In genomic region chr11:17951336-17951735, GRCm38 (mm10) we compare ENCODE assay signal across 11 mouse cellular contexts. TPM values are rescaled to one million over a fixed set of nuclear protein-coding genes. Genes with fewer than 3 reads are reported as not detected.
A peak's percentile ranks its signal among the peaks of the same experiment; 100 is the strongest.
DNase-seq lines count a peak whose midpoint lies in the region; ATAC-seq and TF ChIP-seq lines count a peak whose summit lies in the region.
"Had no signal": no experiment of that assay in that cellular context is flagged by ENCODE, and none has a peak within 500 bp of the region (broad histone marks: within the 10 kb centered on the region; RNA-seq: fewer than 3 reads in every experiment).

No protein-coding gene starts in this region.

- H3K4me1 ChIP-seq in hindbrain, postnatal 0 days (ENCODE audit: insufficient read depth, low read length): no peaks in the 10 kb centered on the region
- peaks cover 10% of the 10 kb centered on the region for H3K4me1 ChIP-seq in hindbrain, embryonic 16.5 days (ENCODE audit: control insufficient read depth, insufficient read depth, low read depth, low read length)
- peaks cover 2% of the 10 kb centered on the region for H3K4me1 ChIP-seq in heart, adult 2 months (ENCODE audit: control insufficient read depth, insufficient read depth, low read length)

- H3K79me2 ChIP-seq in heart, adult 2 months (replicated peaks; ENCODE audit: control insufficient read depth, insufficient read depth, low read length): no peaks in the 10 kb centered on the region

- no peaks in the 10 kb centered on the region for H3K27me3 ChIP-seq in hindbrain, postnatal 0 days (ENCODE audit: insufficient read depth, low read length)
- H3K27me3 ChIP-seq in hindbrain, embryonic 16.5 days (replicated peaks; ENCODE audit: control insufficient read depth, insufficient read depth, low read length): no peaks in the 10 kb centered on the region
- no peaks in the 10 kb centered on the region for H3K27me3 ChIP-seq in heart, adult 2 months (ENCODE audit: control insufficient read depth, insufficient read depth, low read length)

- peak; percentile 72 for DNase-seq in hindbrain, postnatal 0 days (ENCODE audit: low spot score)
- peak; percentile 24 for DNase-seq in cerebellum, adult 8-10 months
- peak; percentile 54 to 62 for DNase-seq in layer of hippocampus, adult 2 months (ENCODE audit: low spot score in 2 of 2)
- DNase-seq in right cerebral cortex, adult 2 months (ENCODE audit: low spot score in 2 of 2): peak; percentile 10 to 55
- DNase-seq in heart, adult 2 months: no peak
- DNase-seq in heart, adult 11 months: no peak
- DNase-seq in thymus, postnatal 36 days: no peak
- DNase-seq: kidney, adult 11 months; thymus, postnatal 25 days had no signal

- H3K27ac ChIP-seq in hindbrain, postnatal 0 days: no peak overlapping the region
- H3K27ac ChIP-seq in hindbrain, embryonic 16.5 days (ENCODE audit: low read depth, low read length): no peak overlapping the region
- H3K27ac ChIP-seq in layer of hippocampus, adult 2 months: peak overlapping the region; percentile 54
- H3K27ac ChIP-seq in heart, adult 2 months: no peak overlapping the region
- H3K27ac ChIP-seq: liver, embryonic 14.5 days had no signal

- H3K4me2 ChIP-seq in hindbrain, postnatal 0 days (ENCODE audit: low read depth, low read length): peak overlapping the region; percentile 77
- no peak overlapping the region for H3K4me2 ChIP-seq in hindbrain, embryonic 16.5 days (ENCODE audit: low read length)

- H3K9ac ChIP-seq in hindbrain, postnatal 0 days (replicated peaks; ENCODE audit: low read length): no peak overlapping the region
- H3K9ac ChIP-seq in hindbrain, embryonic 16.5 days (ENCODE audit: low read depth, low read length): no peak overlapping the region
- H3K9ac ChIP-seq in heart, adult 2 months (ENCODE audit: low read depth, low read length): no peak overlapping the region
- H3K9ac ChIP-seq: liver, embryonic 14.5 days had no signal

- intact Hi-C loops in heart, adult 2 months (cut with DNase I): loop anchor here (10.0 kb wide), 1 partner anchor 923 kb away; no protein-coding TSS in a partner anchor

- no peak for TF ChIP-seq CTCF in hindbrain, postnatal 0 days (IDR thresholded peaks at IDR 0.05; ENCODE audit: low read depth)
- TF ChIP-seq CTCF in layer of hippocampus, adult 2 months (conservative IDR thresholded peaks at IDR 0.05): no peak
- TF ChIP-seq CTCF in heart, adult 2 months (IDR thresholded peaks at IDR 0.05): no peak

- ATAC-seq in hindbrain, postnatal 0 days: no peak
- no peak for ATAC-seq in hindbrain, embryonic 16.5 days

- no peak for TF ChIP-seq EP300 in heart, adult 2 months (IDR thresholded peaks at IDR 0.05; ENCODE audit: insufficient read depth, low read depth, low read length)

- no peaks in the 10 kb centered on the region for H3K9me3 ChIP-seq in hindbrain, postnatal 0 days (ENCODE audit: low read length)
- H3K9me3 ChIP-seq in hindbrain, embryonic 16.5 days (ENCODE audit: control insufficient read depth, low read length): no peaks in the 10 kb centered on the region

- H3K36me3 ChIP-seq in hindbrain, postnatal 0 days (ENCODE audit: insufficient read depth, low read length): 0 out of 2 replicates have a peak, but pooled peaks cover 8% of the 10 kb centered on the region
- H3K36me3 ChIP-seq in hindbrain, embryonic 16.5 days (ENCODE audit: control insufficient read depth, insufficient read depth, low read length): peaks cover 8% of the 10 kb centered on the region; the same call in 1 of the 2 replicates
- peaks cover 2% of the 10 kb centered on the region; the same call in 1 of the 2 replicates for H3K36me3 ChIP-seq in heart, adult 2 months (ENCODE audit: control insufficient read depth, insufficient read depth, low read length)

- H3K4me3 ChIP-seq in hindbrain, postnatal 0 days (ENCODE audit: low read length): no peak overlapping the region
- H3K4me3 ChIP-seq in hindbrain, embryonic 16.5 days (ENCODE audit: low read length): no peak overlapping the region
- no peak overlapping the region for H3K4me3 ChIP-seq in layer of hippocampus, adult 2 months
- no peak overlapping the region for H3K4me3 ChIP-seq in heart, adult 2 months

- TF ChIP-seq POLR2A in heart, adult 2 months (IDR thresholded peaks at IDR 0.05; ENCODE audit: insufficient read depth, low read depth, low read length): no peak

- 54% methylated on average over 3 of the region's 3 CpGs for WGBS in hindbrain, postnatal 0 days
- 72% methylated on average over 3 of the region's 3 CpGs for WGBS in hindbrain, embryonic 16.5 days
- 87% methylated on average over 3 of the region's 3 CpGs for WGBS in heart, adult 2 months

RNA-seq across cellular contexts. Expression of gene Etaa1, which starts 2.3 kb away (rescaled TPM):
- total RNA-seq in hindbrain, postnatal 0 days (2014; rRNA removed): 4.7 and 5.9 TPM in 2 replicates
- 6.7 and 7.2 TPM in 2 replicates for polyA plus RNA-seq in hindbrain, postnatal 0 days (2015; fragmentation: Nextera tagmentation; extraction: Ambion mirVana)
- 6.6 and 8.2 TPM in 2 replicates for polyA plus RNA-seq in hindbrain, embryonic 16.5 days (2015; fragmentation: Nextera tagmentation; extraction: Ambion mirVana)
- total RNA-seq in layer of hippocampus, adult 2 months (2021): 1 to 10 TPM; 7.3 TPM
- total RNA-seq in heart, adult 2 months (2021): 1 to 10 TPM; 2.1 to 2.7 TPM
- 0.55 and 1.0 TPM in 2 replicates for polyA plus RNA-seq in heart, adult 2 months (2012; rRNA removed)

Comparison
In these comparisons a context has a peak if more than half of its experiments do, and no peak if none do; other contexts are left out.
1. DNase-seq: peak in hindbrain, postnatal 0 days (single experiment), cerebellum, adult 8-10 months (single experiment), layer of hippocampus, adult 2 months (2 of 2) and right cerebral cortex, adult 2 months (2 of 2); none in heart, adult 2 months (0 of 2), heart, adult 11 months (single experiment) and thymus, postnatal 36 days (0 of 2).